Mouse (Mus musculus): ENCODE results near the gene Gpa33. TPM values are rescaled to one million over a fixed set of nuclear protein-coding genes. Genes with fewer than 3 reads are reported as not detected.

Gene Gpa33
- 448 and 661 TPM in 2 replicates for polyA plus RNA-seq (2012; rRNA removed)

DNA sequence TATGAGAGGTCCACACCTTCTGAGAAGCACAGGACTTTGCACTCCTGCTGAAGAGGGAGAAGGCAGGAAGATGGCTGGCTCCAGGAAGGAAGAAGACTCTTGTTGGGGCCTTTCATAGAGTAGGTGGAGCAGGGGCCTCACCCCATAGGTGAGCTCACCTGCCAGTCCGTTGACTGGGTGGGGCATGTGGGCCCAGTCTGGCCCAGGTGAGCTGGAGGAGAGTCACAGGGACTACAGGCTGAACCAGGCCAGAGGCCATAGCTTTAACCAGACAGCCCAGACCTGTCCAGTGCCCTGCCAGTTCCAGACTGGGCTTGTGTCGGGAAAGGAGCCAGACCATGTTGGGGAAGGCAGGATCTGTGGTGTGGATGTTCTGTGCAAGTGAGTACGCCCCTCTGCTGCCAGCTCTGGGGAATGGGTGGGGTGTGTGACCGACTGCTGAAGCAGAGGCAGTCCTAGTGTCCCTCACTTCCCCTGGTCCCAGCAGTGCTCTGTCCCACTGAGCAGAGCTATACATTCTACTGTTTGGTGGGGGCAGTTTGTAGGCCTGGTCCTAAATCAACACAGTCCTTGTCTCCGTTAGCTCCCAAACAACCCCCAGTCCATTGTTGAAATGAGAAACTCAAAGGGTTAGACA lies at the start of gene Gpa33:
Gene Gpa33, plus strand, starts transcription at position 15 of the 637 bp plus-strand sequence.
- 31% methylated on average over 5 of the region's 5 CpGs for WGBS
- peak; percentile 94 for DNase-seq (ENCODE audit: low read depth, low spot score)

GRCm38 (mm10) chr1:166088446-166089170 lies 41.4 kb upstream of the Gpa33 start:
- 81% methylated on average over 19 of the region's 19 CpGs for WGBS
- no peak for DNase-seq (ENCODE audit: low read depth, low spot score)

- DNase-seq (ENCODE audit: low read depth, low spot score), result no peak
- WGBS, result 26% methylated on average over 3 of the region's 3 CpGs
These were observed 40.7 kb upstream of the Gpa33 start for GRCm38 (mm10) chr1:166089337-166089736.

GRCm38 (mm10) chr1:166089739-166090138 lies 40.3 kb upstream of the Gpa33 start:
- 38% methylated on average over 4 of the region's 4 CpGs for WGBS
- DNase-seq (ENCODE audit: low read depth, low spot score), result no peak

GRCm38 (mm10) chr1:166090306-166090705 lies 39.7 kb upstream of the Gpa33 start:
- 88% methylated on average over 2 of the region's 2 CpGs for WGBS

DNA sequence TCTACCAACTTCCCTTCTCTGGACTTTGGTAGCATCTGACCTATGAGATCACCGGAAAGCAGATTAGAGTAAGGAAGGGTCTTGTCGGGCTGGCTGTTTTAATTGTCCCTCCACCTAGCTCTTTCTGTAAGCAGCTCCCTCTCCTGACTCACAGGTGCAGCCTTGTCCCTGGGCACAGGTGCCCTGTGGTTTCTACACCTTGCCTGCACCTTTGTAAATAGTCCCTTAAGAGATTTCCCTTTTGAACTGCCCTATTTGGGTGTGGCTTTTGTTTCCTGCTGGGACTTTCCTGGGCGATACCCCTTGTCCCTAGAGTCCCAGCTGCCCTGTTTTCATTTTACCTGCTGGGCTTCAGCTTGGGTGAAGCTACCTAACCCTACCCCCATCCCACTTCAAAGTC lies 35.6 kb upstream of the Gpa33 start:
- DNase-seq (ENCODE audit: low read depth, low spot score), result peak; percentile 58

More at GRCm38 (mm10) chr1:166090306-166090705, 39.7 kb upstream of the Gpa33 start:
- DNase-seq (ENCODE audit: low read depth, low spot score), result no peak

DNA sequence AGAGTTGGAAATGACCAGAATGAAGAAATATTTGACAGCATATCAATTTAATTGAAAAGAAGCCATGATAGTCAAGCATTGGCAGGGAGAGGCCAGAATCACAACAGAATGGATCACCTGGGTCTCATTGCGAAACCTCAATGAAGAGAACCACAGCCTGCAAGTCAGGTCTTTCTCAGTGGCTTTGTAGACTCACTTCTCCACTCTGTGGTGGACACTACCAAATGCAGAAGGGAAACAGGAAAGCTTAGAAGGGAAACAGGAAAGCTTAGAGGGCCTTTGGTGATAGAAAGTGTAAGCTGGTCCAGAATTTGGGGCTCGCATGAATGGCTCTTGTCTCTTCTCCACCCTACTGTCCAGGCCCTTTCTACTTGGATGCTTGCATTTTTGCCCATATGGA lies 31.9 kb upstream of the Gpa33 start:
- DNase-seq (ENCODE audit: low read depth, low spot score), result no peak
- 93% methylated on average over 2 of the region's 2 CpGs for WGBS

More for the DNA sequence above, 35.6 kb upstream of the Gpa33 start:
- WGBS, result 26% methylated on average over 3 of the region's 3 CpGs

DNA sequence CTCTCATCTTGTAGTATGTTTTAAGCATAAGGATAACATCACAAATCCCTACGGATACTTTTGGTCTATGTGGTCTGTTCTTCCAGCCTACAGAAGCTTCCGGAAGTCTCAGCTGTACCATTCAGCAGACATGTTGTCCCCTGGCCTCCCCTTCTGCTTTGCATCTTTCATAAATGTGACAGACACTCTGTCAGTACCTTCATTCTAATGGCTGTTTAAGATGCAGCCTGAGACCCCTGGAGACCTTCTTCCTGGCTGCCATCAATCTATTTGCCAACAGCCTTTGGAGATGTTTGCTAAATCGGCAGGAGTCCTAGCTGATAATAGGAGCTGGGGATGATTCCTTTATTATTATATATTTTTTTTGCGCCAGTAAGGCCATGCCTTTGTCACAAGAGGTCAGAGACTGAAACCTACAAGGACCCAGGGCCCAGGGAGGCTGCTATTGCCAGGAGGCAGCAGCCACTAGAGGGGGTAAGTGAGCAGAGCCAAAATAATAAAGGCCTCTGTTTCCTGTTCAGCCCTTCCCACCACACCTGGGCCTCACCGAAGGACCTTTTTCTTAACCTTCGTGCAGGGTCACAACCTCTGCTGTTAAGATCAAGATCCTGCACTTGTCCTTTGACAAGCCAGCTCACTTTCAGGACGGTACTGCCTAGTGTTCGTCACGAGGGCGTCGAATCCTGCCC lies 27.0 kb upstream of the Gpa33 start:
- peak; percentile 73 for DNase-seq (ENCODE audit: low read depth, low spot score)
- WGBS, result 41% methylated on average over 11 of the region's 11 CpGs

GRCm38 (mm10) chr1:166104858-166105257 lies 25.2 kb upstream of the Gpa33 start:
- 94% methylated on average over 3 of the region's 3 CpGs for WGBS

DNA sequence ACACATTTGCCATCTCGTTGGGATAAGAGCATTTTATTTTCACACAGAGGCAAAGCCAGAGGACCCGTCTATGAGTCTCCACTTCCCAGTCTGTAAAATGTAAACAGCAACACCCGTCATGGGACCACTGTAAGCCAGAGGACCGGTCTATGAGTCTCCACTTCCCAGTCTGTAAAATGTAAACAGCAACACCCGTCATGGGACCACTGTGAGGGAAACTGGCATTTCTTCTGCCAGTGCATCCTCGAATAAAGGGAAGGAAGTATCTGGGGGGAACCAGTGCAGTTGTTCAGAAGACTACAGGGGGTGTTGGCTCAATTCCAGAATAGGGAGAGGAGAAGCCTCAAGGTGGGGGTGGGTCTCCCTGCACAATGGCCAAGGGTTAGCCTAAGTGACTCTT lies 24.6 kb upstream of the Gpa33 start:
- WGBS, result 61% methylated on average over 6 of the region's 6 CpGs
- no peak for DNase-seq (ENCODE audit: low read depth, low spot score)

More at GRCm38 (mm10) chr1:166104858-166105257, 25.2 kb upstream of the Gpa33 start:
- no peak for DNase-seq (ENCODE audit: low read depth, low spot score)

DNA sequence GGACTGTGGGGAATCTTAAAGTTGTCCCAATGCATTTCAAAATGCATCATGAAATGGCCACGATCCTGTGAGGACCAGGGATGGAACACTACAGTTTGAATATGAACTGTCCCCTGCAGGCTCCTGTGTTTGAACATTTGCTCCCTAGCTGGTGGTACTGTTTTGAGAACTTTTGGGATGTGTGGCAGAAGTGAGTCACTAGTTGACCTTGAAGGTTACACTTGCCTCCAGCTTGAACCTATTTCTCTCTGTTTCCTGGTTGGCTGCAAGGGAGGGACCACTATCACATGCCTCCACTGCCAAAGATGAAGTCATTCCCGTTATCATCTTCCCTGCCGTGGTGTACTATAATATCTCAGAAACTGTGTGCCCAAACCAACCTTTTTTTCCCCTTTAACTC lies 15.1 kb upstream of the Gpa33 start:
- WGBS, result 55% methylated on average over 3 of the region's 3 CpGs
- no peak for DNase-seq (ENCODE audit: low read depth, low spot score)

GRCm38 (mm10) chr1:166115719-166116118 lies 14.3 kb upstream of the Gpa33 start:
- WGBS, result 88% methylated on average over 4 of the region's 4 CpGs
- no peak for DNase-seq (ENCODE audit: low read depth, low spot score)

DNA sequence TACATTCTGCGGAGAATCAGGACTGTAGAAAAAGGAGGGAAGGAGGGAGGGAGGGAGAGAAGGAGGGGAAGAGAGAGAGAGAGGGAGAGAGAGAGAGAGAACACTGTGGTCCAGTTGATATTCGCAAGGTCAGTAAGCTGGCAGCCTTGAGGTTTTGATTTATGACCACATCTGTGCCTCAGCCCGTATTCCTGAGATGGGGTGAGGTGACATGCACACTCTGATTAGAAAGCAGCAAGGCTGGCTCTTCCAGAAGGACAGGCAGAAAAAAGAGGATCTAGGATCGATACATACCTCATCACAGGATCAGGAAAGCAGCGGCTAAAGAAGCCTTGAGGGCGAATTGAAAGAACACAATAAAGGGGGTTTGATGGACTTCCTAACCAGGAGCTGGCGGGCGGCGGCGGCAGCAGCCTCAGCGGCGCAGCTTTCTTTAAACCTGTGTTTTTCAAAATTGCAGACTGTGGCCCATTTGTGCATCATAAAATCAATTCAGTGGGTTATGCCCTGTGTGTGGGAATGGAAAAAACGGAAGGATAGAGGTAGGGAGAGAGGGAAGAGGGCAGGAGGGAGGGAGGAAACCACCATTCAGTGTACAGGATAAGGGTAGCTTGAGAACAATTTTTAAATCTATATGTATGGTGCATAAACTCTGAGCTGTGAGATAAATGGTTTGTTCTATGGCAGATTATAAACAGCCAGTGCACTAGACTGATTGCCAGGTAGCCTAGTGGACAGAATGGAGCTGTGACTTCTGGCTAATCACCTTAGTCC lies 12.0 kb upstream of the Gpa33 start:
- 73% methylated on average over 13 of the region's 13 CpGs for WGBS
- no peak for DNase-seq (ENCODE audit: low read depth, low spot score)

DNA sequence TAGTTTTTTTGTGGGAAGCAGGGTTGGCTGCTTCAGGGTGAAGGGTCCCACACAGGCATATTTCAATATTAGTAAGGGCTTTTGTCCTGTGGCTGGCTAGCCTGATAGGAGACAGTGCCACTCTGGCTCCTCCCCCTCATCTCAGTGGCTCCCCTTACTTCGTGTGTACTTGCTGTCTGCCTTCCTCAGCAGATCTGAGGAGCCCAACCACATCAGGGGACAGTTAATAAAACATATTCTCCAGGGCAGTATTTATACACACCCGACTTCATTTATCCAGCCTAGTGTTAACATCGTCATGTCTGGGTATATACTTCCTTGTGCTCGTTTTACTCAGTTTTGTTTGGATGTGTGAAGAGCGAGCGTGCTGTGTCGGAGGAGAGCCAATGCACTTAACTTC lies 7.9 kb upstream of the Gpa33 start:
- WGBS, result 57% methylated on average over 7 of the region's 7 CpGs
- DNase-seq (ENCODE audit: low read depth, low spot score), result no peak

DNA sequence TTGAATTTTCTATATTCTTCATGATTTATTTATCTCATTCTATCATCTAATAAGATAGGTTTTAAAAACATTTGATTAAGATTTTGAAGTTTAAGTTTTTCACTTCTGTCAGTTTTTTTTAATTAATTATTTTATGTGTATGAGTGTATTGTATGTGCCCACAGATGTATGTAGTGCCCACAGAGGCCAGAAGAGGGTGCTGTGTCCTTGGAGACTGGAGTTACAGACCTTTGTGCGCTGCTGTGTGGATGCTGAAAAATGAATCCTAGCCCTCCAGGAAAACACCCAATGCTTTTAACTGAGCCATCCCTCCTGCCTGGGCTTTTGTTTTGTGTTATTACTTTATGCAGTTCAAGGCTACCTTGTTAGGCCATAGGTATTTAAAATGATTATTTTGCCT lies 7.0 kb upstream of the Gpa33 start:
- 98% methylated on average over 1 of the region's 1 CpGs for WGBS
- DNase-seq (ENCODE audit: low read depth, low spot score), result no peak

GRCm38 (mm10) chr1:166123751-166124150 lies 6.3 kb upstream of the Gpa33 start:
- 94% methylated on average over 8 of the region's 8 CpGs for WGBS
- DNase-seq (ENCODE audit: low read depth, low spot score), result no peak

GRCm38 (mm10) chr1:166124932-166125593 lies 5.0 kb upstream of the Gpa33 start:
- DNase-seq (ENCODE audit: low read depth, low spot score), result no peak
- WGBS, result 33% methylated on average over 8 of the region's 8 CpGs

DNA sequence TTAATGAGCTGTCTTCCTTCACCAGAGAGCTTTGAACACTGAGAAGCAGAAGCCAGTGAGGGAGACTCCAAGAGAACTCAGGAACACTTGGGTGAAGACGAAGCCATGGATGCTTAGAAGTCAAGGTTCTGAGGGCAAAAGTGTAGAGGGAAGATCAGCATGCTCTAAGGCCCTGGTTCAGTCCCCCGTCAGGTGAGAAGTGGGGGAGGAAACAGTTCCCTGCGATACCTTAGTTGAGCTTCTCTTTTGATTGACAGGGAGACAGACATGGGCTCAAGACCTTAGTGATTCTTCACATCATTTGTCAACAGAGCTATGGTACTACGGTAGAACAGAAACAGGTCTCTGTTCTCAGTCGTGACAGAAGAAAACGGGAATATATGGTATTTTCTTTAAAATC lies 3.7 kb upstream of the Gpa33 start:
- WGBS, result 94% methylated on average over 6 of the region's 6 CpGs
- no peak for DNase-seq (ENCODE audit: low read depth, low spot score)

GRCm38 (mm10) chr1:166126795-166127194 lies 3.2 kb upstream of the Gpa33 start:
- no peak for DNase-seq (ENCODE audit: low read depth, low spot score)
- WGBS, result 87% methylated on average over 9 of the region's 9 CpGs

All from large intestine, adult 2 months (tissue).